Mouse (Mus musculus) retina, embryonic 14.5 days (tissue): Measurements from ENCODE around the gene Vmn1r37.
"Not testable (repeated sequence)": the region's sequence is repeated elsewhere in the genome, so short reads cannot be mapped to it uniquely, and the experiment has no call there.

Source experiments
- DNase-seq: peaks from one replicate; pipeline ENCODE4 v3.0.0-alpha.2; 2015; ENCODE audit warnings: low spot score

Vmn1r37 gene

DNA sequence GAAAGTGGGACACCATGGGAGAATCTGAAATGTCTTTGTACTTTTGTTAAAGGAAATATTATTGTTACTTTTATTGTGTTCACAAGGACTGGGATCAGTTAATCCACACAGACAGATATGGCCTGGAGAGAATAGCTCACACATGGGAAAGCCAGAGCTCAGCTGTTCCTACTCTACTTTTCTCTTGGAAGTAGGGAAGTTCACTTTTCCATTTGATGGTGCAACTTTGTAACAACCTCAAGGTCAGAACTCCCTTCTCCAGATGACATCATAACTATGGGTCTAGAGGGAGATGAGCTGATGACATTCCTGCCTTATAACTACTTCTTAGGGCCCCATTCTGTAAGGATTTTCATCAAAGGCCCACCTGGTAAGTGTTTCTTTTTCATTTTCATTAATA, at the start of gene Vmn1r37:
Gene Vmn1r37 (plus strand): TSS at position 301 of the 400 bp plus-strand sequence.
- not testable (repeated sequence) for DNase-seq

DNA sequence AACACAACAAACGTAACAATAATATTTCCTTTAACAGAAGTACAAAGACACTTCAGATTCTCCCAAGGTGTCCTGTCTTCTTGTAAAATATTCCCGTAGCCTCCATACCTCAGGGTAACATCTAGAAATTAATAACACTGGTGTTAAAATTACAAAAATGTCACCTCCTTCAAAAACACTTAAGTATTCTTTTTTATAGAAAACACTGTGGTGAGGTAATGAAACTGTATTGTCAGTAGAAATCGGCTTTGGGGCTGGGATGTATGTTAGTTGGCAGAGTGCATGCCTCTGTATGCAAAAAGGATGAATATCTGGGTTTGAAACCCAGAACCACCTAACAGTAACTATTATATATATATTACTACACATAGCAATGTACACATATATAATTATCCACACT, 43.4 kb upstream of the Vmn1r37 start, which contains the start of gene Vmn1r35:
Gene Vmn1r35 (minus strand): TSS at position 101 of the 400 bp plus-strand sequence.
- DNase-seq, result no peak

- DNase-seq, result no peak
Observed at GRCm38 (mm10) chr6:66708901-66709300, 20.3 kb upstream of the Vmn1r37 start.

GRCm38 (mm10) chr6:66713854-66714253, 15.3 kb upstream of the Vmn1r37 start:
- no peak for DNase-seq

- DNase-seq, result not testable (repeated sequence)
Observed at GRCm38 (mm10) chr6:66719068-66719467, 10.1 kb upstream of the Vmn1r37 start, which contains the start of gene Vmn1r36. Gene Vmn1r36, minus strand, starts transcription at chr6:66719168.

- DNase-seq, result not testable (repeated sequence)
Observed at GRCm38 (mm10) chr6:66782527-66782926, 53.3 kb downstream of the Vmn1r37 start, which contains the start of gene Vmn1r38. Gene Vmn1r38, minus strand, starts transcription at chr6:66782627.
